Mouse (Mus musculus): ENCODE measurements around the gene Tmem39a.

DNA sequence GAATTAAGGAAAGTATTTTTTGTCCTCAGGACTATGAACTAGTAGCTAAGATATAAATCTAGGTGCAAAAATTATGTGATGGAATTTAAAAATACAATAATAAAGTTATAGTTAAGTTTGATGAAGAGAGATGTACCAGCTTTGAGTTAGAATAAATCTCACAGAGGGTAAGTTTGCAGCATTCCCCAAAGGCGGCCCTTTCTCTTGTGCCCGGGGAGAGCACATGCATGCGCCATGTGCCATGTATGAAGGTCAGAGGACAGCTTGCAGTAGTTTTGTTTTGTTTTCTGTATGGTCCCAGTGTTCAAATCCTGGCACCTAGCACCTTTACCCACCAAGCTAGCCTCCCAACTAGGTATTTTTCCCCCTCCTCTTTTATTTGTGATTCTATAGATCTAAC lies 13.0 kb downstream of the Tmem39a start:
- TF ChIP-seq CTCF (IDR thresholded peaks at IDR 0.05; ENCODE audit: insufficient read depth, low read depth, low read length) = no peak
- TF ChIP-seq POLR2A (IDR thresholded peaks at IDR 0.05; ENCODE audit: insufficient read depth, low read depth, low read length) = no peak

Measured in olfactory bulb, adult 2 months (tissue).